Mouse (Mus musculus) brain, embryonic 18.5 days (tissue): ENCODE data around the gene Polr1d.

Source experiments
- DNase-seq: peaks from one replicate; pipeline ENCODE4 v3.0.0-alpha.2; 2012; ENCODE audit warnings: low read depth, low spot score

The Polr1d gene

GRCm38 (mm10) chr5:147055572-147056245 is 21.1 kb upstream of the Polr1d start:
- no peak for DNase-seq

- no peak for DNase-seq
Measured at GRCm38 (mm10) chr5:147056712-147057290, 20.0 kb upstream of the Polr1d start.

GRCm38 (mm10) chr5:147057626-147058414 is 19.0 kb upstream of the Polr1d start:
- DNase-seq, result no peak

GRCm38 (mm10) chr5:147058661-147059060 is 18.2 kb upstream of the Polr1d start:
- DNase-seq, result no peak

- DNase-seq, result no peak
Measured at GRCm38 (mm10) chr5:147059319-147059718, 17.5 kb upstream of the Polr1d start.

- DNase-seq, result no peak
Measured at GRCm38 (mm10) chr5:147060024-147060423, 16.8 kb upstream of the Polr1d start.

- DNase-seq, result no peak
Measured at GRCm38 (mm10) chr5:147063215-147063661, 13.6 kb upstream of the Polr1d start.

- DNase-seq, result no peak
Measured at GRCm38 (mm10) chr5:147066129-147066528, 10.7 kb upstream of the Polr1d start.

GRCm38 (mm10) chr5:147066965-147067364 is 9.9 kb upstream of the Polr1d start:
- DNase-seq, result no peak

- no peak for DNase-seq
Measured at GRCm38 (mm10) chr5:147068876-147069275, 8.0 kb upstream of the Polr1d start.

GRCm38 (mm10) chr5:147070791-147071516 is 5.9 kb upstream of the Polr1d start:
- DNase-seq, result no peak

GRCm38 (mm10) chr5:147071886-147072285 is 5.0 kb upstream of the Polr1d start:
- DNase-seq, result no peak

GRCm38 (mm10) chr5:147073805-147074204 is 3.0 kb upstream of the Polr1d start:
- DNase-seq, result no peak

- no peak for DNase-seq
Measured at GRCm38 (mm10) chr5:147075103-147076025, 1.5 kb upstream of the Polr1d start.

GRCm38 (mm10) chr5:147076026-147076798 is 638 bp upstream of the Polr1d start, which contains the start of gene Lnx2:
Gene Lnx2 (minus strand): TSS chr5:147076586.
- peak; percentile 94 for DNase-seq

- DNase-seq, result no peak
Measured at GRCm38 (mm10) chr5:147077305-147078034, 620 bp downstream of the Polr1d start.

- DNase-seq, result no peak
Measured at GRCm38 (mm10) chr5:147078110-147078900, 1.5 kb downstream of the Polr1d start.

GRCm38 (mm10) chr5:147085201-147085894 is 8.5 kb downstream of the Polr1d start:
- DNase-seq, result no peak
